Mouse (Mus musculus): ENCODE results near the gene Tnk2.

DNA sequence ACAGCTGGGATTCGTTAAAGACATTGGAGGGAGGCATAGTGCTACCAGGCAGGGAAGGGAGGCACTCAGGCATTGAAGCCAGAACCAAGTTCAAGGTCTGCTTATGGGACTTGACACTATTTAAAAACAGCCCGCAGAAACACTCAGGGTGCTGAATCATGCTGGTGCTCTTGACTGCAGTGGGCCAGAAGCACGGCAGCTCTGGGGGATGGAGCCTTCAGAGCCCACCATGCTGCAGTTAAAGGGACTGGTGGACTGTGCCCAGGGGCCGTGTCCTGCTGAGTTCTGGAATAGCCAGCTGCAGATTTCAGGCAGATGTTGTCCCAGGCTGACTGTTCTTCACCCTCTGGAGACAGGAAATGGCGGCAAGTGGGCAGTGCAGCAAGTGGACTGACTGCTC is 42.3 kb downstream of the Tnk2 start:
- no peak for TF ChIP-seq CTCF (IDR thresholded peaks at IDR 0.05; ENCODE audit: low read depth, low read length)
- TF ChIP-seq POLR2A (IDR thresholded peaks at IDR 0.05; ENCODE audit: extremely low read depth, insufficient read depth, low read length): no peak

All from liver, adult 2 months (tissue).